Mouse (Mus musculus): Measurements from ENCODE around the gene St3gal4.

DNA sequence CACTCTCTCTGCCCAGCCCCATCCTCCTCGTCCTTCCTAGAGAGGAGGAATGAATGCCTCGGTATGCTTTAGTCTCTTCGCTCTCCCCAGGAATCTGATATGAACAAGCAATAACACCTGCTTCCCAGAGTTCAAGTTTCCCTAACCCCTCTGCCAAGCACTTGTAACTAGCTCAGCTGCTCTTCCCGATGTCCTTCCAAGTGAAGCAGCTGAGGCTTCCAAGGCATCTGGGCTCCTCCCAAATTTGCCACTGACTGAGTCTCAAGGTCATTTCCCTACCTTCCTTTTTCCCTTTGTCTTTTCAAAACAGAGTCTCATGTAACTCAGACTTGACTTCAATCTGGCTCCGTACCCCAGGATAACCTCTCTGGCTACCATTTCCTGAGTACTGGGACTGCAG is 77.6 kb downstream of the St3gal4 start:
- TF ChIP-seq CHD1 (IDR thresholded peaks at IDR 0.05; ENCODE audit: low read depth, low read length) (no peak), POLR2A (IDR thresholded peaks at IDR 0.05; ENCODE audit: control insufficient read depth in 1 of 2, insufficient read depth in 1 of 2, low read depth in 1 of 2, low read length in 2 of 2, poor library complexity in 1 of 2) (no peak), GABPA (IDR thresholded peaks at IDR 0.05; ENCODE audit: low read depth, low read length) (no peak), CTCF (IDR thresholded peaks at IDR 0.05 in 2 of 3, conservative IDR thresholded peaks at IDR 0.05 in 1 of 3; ENCODE audit: control insufficient read depth in 1 of 3, insufficient read depth in 1 of 3, low read depth in 2 of 3, low read length in 3 of 3, poor library complexity in 1 of 3, severe bottlenecking in 1 of 3) (no peak), CHD2 (IDR thresholded peaks at IDR 0.05; ENCODE audit: low read length) (no peak), TCF12 (IDR thresholded peaks at IDR 0.05; ENCODE audit: low read depth, low read length) (no peak), USF1 (IDR thresholded peaks at IDR 0.05; ENCODE audit: low read depth, low read length) (no peak), TAL1 (IDR thresholded peaks at IDR 0.05; ENCODE audit: low read length) (no peak), EP300 (IDR thresholded peaks at IDR 0.05; ENCODE audit: low read depth in 1 of 2, low read length in 2 of 2) (no peak), HCFC1 (IDR thresholded peaks at IDR 0.05; ENCODE audit: low read depth, low read length) (no peak), KAT2A (conservative IDR thresholded peaks at IDR 0.05; ENCODE audit: low read depth, low read length) (no peak), TBP (IDR thresholded peaks at IDR 0.05; ENCODE audit: low read depth, low read length) (no peak)

All from MEL (cell line).